Mouse (Mus musculus) ES-Bruce4 (cell line): ENCODE measurements at regions not wholly inside any gene's neighbourhood (a gene's known extent, or its start where the extent isn't known, plus 50 kb on each side); places are given as distances from the start of the nearest gene placed in this dataset.

ENCODE experiments used
- H3K27ac ChIP-seq: 2 replicates; pipeline ENCODE4 v1.5.1; 2012; ENCODE audit warnings: low read length, inconsistent platforms; ENCODE audit not compliant: insufficient read depth
- H3K27me3 ChIP-seq: 2 replicates; pipeline ENCODE4 v1.6.1; 2012; ENCODE audit warnings: mild to moderate bottlenecking, low read length, inconsistent platforms; ENCODE audit not compliant: control insufficient read depth, poor library complexity, insufficient read depth, severe bottlenecking
- H3K36me3 ChIP-seq: 2 replicates; pipeline ENCODE4 v1.6.1; 2012; ENCODE audit warnings: inconsistent platforms, mild to moderate bottlenecking, low read length, moderate library complexity; ENCODE audit not compliant: control insufficient read depth, poor library complexity, insufficient read depth, severe bottlenecking
- H3K4me1 ChIP-seq: one replicate; pipeline ENCODE4 v1.8.1; 2011; ENCODE audit warnings: low read length; ENCODE audit not compliant: control insufficient read depth, insufficient read depth
- H3K4me3 ChIP-seq: 2 replicates; pipeline ENCODE4 v1.5.1; 2011; ENCODE audit warnings: low read depth, mild to moderate bottlenecking, low read length
- H3K9ac ChIP-seq: 2 replicates; pipeline ENCODE4 v1.6.1; 2012; ENCODE audit warnings: low read depth, mild to moderate bottlenecking, inconsistent platforms; ENCODE audit not compliant: poor library complexity, severe bottlenecking
- H3K9me3 ChIP-seq: replicated peaks from 2 replicates; pipeline ENCODE4 v1.6.1; 2012; ENCODE audit warnings: mild to moderate bottlenecking, low read length, inconsistent platforms; ENCODE audit not compliant: control insufficient read depth, poor library complexity, insufficient read depth, severe bottlenecking
- CTCF ChIP-seq: IDR thresholded peaks from one replicate; pipeline ENCODE4 v1.8.1; 2011; ENCODE audit warnings: low read depth, low read length
- EP300 ChIP-seq: IDR thresholded peaks from 2 replicates; pipeline ENCODE4 v1.6.1; 2011; ENCODE audit warnings: low read depth, low read length; ENCODE audit not compliant: insufficient read depth
- POLR2A ChIP-seq: IDR thresholded peaks from one replicate; pipeline ENCODE4 v1.8.1; 2011; ENCODE audit warnings: low read length; ENCODE audit not compliant: insufficient read depth

GRCm38 (mm10) chr15:40533451-40533873 lies 399.3 kb downstream of the 9330182O14Rik start:
- Histone ChIP-seq H3K9ac (no peak overlapping the region), H3K4me1 (no peaks in the 10 kb centered on the region), H3K4me3 (no peak overlapping the region), H3K27me3 (no peaks in the 10 kb centered on the region), H3K9me3 (no peaks in the 10 kb centered on the region), H3K27ac (no peak overlapping the region), H3K36me3 (no peaks in the 10 kb centered on the region)
- no peak for TF ChIP-seq CTCF

GRCm38 (mm10) chr15:40561661-40562060 lies 427.5 kb downstream of the 9330182O14Rik start:
- Histone ChIP-seq H3K4me1 (no peaks in the 10 kb centered on the region), H3K27ac (no peak overlapping the region), H3K4me3 (no peak overlapping the region), H3K9me3 (no peaks in the 10 kb centered on the region), H3K36me3 (no peaks in the 10 kb centered on the region), H3K27me3 (no peaks in the 10 kb centered on the region), H3K9ac (no peak overlapping the region)
- TF ChIP-seq EP300 (no peak), CTCF (no peak), POLR2A (no peak)

GRCm38 (mm10) chr15:40565716-40566115 lies 431.6 kb downstream of the 9330182O14Rik start:
- Histone ChIP-seq H3K9me3 (no peaks in the 10 kb centered on the region), H3K4me3 (no peak overlapping the region), H3K27me3 (no peaks in the 10 kb centered on the region), H3K27ac (no peak overlapping the region), H3K36me3 (no peaks in the 10 kb centered on the region), H3K4me1 (no peaks in the 10 kb centered on the region), H3K9ac (no peak overlapping the region)
- TF ChIP-seq POLR2A (no peak), EP300 (no peak), CTCF (no peak)

- Histone ChIP-seq H3K27ac (no peak overlapping the region), H3K4me3 (no peak overlapping the region), H3K9ac (no peak overlapping the region), H3K27me3 (no peaks in the 10 kb centered on the region), H3K9me3 (no peaks in the 10 kb centered on the region), H3K36me3 (no peaks in the 10 kb centered on the region), H3K4me1 (no peaks in the 10 kb centered on the region)
- TF ChIP-seq POLR2A (no peak), CTCF (no peak), EP300 (no peak)
These were observed 432.3 kb downstream of the 9330182O14Rik start for GRCm38 (mm10) chr15:40566481-40566880.

GRCm38 (mm10) chr15:40568701-40569100 lies 434.5 kb downstream of the 9330182O14Rik start:
- TF ChIP-seq EP300 (no peak), CTCF (no peak), POLR2A (no peak)
- no peaks in the 10 kb centered on the region for H3K4me1 ChIP-seq
- H3K27ac ChIP-seq = no peak overlapping the region
- H3K27me3 ChIP-seq = no peaks in the 10 kb centered on the region
- H3K36me3 ChIP-seq = no peaks in the 10 kb centered on the region
- no peak overlapping the region for H3K4me3 ChIP-seq
- H3K9ac ChIP-seq = no peak overlapping the region
- H3K9me3 ChIP-seq = no peaks in the 10 kb centered on the region
